Mouse (Mus musculus) lung, embryonic 15.5 days (tissue): ENCODE results near the gene Gm49380. TPM values are rescaled to one million over a fixed set of nuclear protein-coding genes. Genes with fewer than 3 reads are reported as not detected.

ENCODE experiments used
- ATAC-seq: fragments of 200-750 bp; cut with Nextera tagmentation; 2 replicates; pipeline ENCODE4 v1.8.0; 2017; ENCODE audit warnings: moderate number of reproducible peaks, borderline replicate concordance; ENCODE audit not compliant: low FRiP score, low TSS enrichment; ENCODE audit errors: extremely low read depth
- H3K27ac ChIP-seq: fragments of 300-500 bp; sonication (generic); 2 replicates; pipeline ENCODE4 v1.5.1; 2015; ENCODE audit warnings: moderate library complexity, mild to moderate bottlenecking, inconsistent platforms
- H3K27me3 ChIP-seq: fragments of 300-500 bp; sonication (generic); 2 replicates; pipeline ENCODE4 v1.6.1; 2015; ENCODE audit warnings: inconsistent platforms
- H3K36me3 ChIP-seq: fragments of 300-500 bp; sonication (generic); 2 replicates; pipeline ENCODE4 v1.6.1; 2015; ENCODE audit warnings: inconsistent platforms
- H3K4me1 ChIP-seq: fragments of 300-500 bp; sonication (generic); 2 replicates; pipeline ENCODE4 v1.6.1; 2015; ENCODE audit warnings: inconsistent platforms
- H3K4me2 ChIP-seq: fragments of 300-500 bp; sonication (generic); 2 replicates; pipeline ENCODE4 v1.6.1; 2015; ENCODE audit warnings: inconsistent platforms, mild to moderate bottlenecking, moderate library complexity
- H3K4me3 ChIP-seq: fragments of 300-500 bp; sonication (generic); 2 replicates; pipeline ENCODE4 v1.5.1; 2015; ENCODE audit warnings: mild to moderate bottlenecking, inconsistent platforms
- H3K9ac ChIP-seq: fragments of 300-500 bp; sonication (generic); 2 replicates; pipeline ENCODE4 v1.6.1; 2015; ENCODE audit warnings: inconsistent platforms
- H3K9me3 ChIP-seq: fragments of 300-500 bp; sonication (generic); 2 replicates; pipeline ENCODE4 v1.6.1; 2016; ENCODE audit warnings: inconsistent platforms
- WGBS: fragments of 180-500 bp; shearing (Covaris S2); methylation state at CpG from one replicate; pipeline ENCODE4 v1.1.7; 2015; 5-methylcytosine and 5-hydroxymethylcytosine counted together
- polyA plus RNA-seq: library from polyadenylated mRNA; unstranded; fragments of >200 nt; fragmentation: Nextera tagmentation; extraction: Ambion mirVana; gene quantifications from 2 replicates; pipeline ENCODE4 v1.2.1, GENCODE M21; 2015

The Gm49380 gene
- polyA plus RNA-seq, 1 experiment from 2014 or later: 0.17 TPM

- Histone ChIP-seq H3K9ac (no peak overlapping the region), H3K4me3 (no peak overlapping the region), H3K36me3 (no peaks in the 10 kb centered on the region), H3K27me3 (peaks cover 11% of the 10 kb centered on the region), H3K9me3 (no peaks in the 10 kb centered on the region), H3K27ac (no peak overlapping the region), H3K4me1 (peaks cover 25% of the 10 kb centered on the region), H3K4me2 (no peak overlapping the region)
- ATAC-seq: no peak
- 25% methylated on average over 8 of the region's 8 CpGs for WGBS
Observed at GRCm38 (mm10) chr9:44070844-44071231, 42.5 kb downstream of the Gm49380 start.

GRCm38 (mm10) chr9:44070113-44070843, 43.0 kb downstream of the Gm49380 start:
- H3K4me2 ChIP-seq: no peak overlapping the region
- 51% methylated on average over 14 of the region's 14 CpGs for WGBS

DNA sequence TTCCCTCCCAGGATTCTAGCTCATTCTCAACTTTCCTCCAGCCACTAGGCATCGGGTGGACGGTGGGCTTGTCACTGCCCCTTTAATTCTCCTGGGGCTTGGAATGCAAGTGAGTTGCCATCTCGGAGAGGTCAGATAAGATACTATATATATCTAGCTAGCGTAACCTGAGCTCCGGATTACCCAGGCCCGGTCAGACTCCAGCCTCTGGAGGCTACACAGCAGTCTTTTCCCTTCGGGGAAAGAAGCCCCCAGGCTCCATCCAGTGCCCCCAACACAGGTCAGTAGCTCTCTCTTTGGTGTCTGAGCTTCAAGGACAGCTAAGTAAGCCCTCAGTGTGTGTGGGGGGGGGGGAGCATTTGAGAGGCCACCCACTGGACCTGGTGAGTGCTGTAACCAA, 44.0 kb downstream of the Gm49380 start:
- 13% methylated on average over 7 of the region's 7 CpGs for WGBS
- H3K4me3 ChIP-seq: no peak overlapping the region
- no peak overlapping the region for H3K9ac ChIP-seq
- peaks cover 25% of the 10 kb centered on the region for H3K4me1 ChIP-seq
- H3K4me2 ChIP-seq: no peak overlapping the region
- no peaks in the 10 kb centered on the region for H3K9me3 ChIP-seq
- H3K27ac ChIP-seq: no peak overlapping the region
- H3K27me3 ChIP-seq: peaks cover 11% of the 10 kb centered on the region; the same call in 1 of the 2 replicates
- ATAC-seq: no peak
- H3K36me3 ChIP-seq: no peaks in the 10 kb centered on the region

More at GRCm38 (mm10) chr9:44070113-44070843, 43.0 kb downstream of the Gm49380 start:
- H3K4me1 ChIP-seq: peaks cover 25% of the 10 kb centered on the region
- H3K9ac ChIP-seq: no peak overlapping the region
- peaks cover 11% of the 10 kb centered on the region for H3K27me3 ChIP-seq
- no peak for ATAC-seq
- no peaks in the 10 kb centered on the region for H3K9me3 ChIP-seq
- H3K36me3 ChIP-seq: no peaks in the 10 kb centered on the region
- no peak overlapping the region for H3K27ac ChIP-seq
- no peak overlapping the region for H3K4me3 ChIP-seq

DNA sequence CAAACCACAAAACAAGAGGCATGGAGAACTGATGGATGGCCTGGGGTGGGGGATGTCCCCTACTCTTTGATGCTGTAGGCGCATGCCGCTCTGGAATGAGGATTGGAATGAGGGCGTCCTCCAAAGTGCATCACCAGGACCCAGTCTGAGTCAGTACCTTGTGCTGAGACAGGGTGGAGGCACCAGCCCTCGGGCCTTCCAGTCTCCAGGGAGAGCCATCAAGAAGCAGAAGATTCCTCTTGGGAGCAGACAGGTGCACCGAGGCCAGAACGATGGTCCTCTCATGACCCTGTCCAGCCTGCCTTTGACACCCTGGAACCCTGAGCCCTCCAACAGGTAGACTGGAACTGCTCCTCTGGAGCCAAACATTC, 45.4 kb downstream of the Gm49380 start:
- no peak overlapping the region for H3K27ac ChIP-seq
- ATAC-seq: no peak
- peaks cover 25% of the 10 kb centered on the region for H3K4me1 ChIP-seq
- H3K4me2 ChIP-seq: no peak overlapping the region
- no peaks in the 10 kb centered on the region for H3K9me3 ChIP-seq
- 73% methylated on average over 6 of the region's 6 CpGs for WGBS
- no peaks in the 10 kb centered on the region for H3K36me3 ChIP-seq
- no peak overlapping the region for H3K9ac ChIP-seq
- H3K4me3 ChIP-seq: no peak overlapping the region
- peaks cover 12% of the 10 kb centered on the region; the same call in 1 of the 2 replicates for H3K27me3 ChIP-seq

- ATAC-seq: peak; percentile 58; the same call in 1 of the 2 replicates
- H3K27me3 ChIP-seq: peaks cover 14% of the 10 kb centered on the region; the same call in 1 of the 2 replicates
Observed at GRCm38 (mm10) chr9:44067241-44067959, 45.9 kb downstream of the Gm49380 start.

GRCm38 (mm10) chr9:44066785-44067225, 46.5 kb downstream of the Gm49380 start, which contains the start of gene Usp2:
TSS of gene Usp2 (plus strand) at chr9:44067021.
- H3K9ac ChIP-seq: peak within 1 kb of the TSS; percentile 55
- ATAC-seq: peak; percentile 96
- peak within 1 kb of the TSS; percentile 96 for H3K4me2 ChIP-seq

More at GRCm38 (mm10) chr9:44067241-44067959, 45.9 kb downstream of the Gm49380 start:
- Histone ChIP-seq H3K9me3 (no peaks in the 10 kb centered on the region), H3K9ac (peak overlapping the region; percentile 55), H3K27ac (no peak overlapping the region), H3K4me1 (peaks cover 22% of the 10 kb centered on the region), H3K36me3 (no peaks in the 10 kb centered on the region), H3K4me2 (peak overlapping the region; percentile 96), H3K4me3 (peak overlapping the region; percentile 48)
- WGBS: 6% methylated on average over 15 of the region's 15 CpGs

DNA sequence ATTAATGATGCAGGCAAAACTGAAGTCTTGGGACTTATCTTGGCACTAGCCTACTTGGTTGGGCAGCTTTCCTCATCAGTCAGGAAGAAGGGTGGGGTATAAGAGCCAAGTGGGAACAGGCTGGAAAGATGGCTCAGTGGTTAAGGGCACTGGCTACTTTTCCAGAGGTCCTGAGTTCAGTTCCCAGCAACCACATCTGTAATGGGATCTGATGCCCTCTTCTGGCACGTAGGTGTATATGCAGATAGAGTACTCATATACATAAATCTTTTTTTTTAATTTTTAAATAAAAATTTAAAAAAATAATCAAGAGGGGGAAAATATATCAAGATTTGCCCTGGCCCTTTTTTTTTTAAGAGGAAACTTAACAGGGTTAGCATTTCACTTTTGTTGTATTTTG, 48.1 kb downstream of the Gm49380 start:
- no peak for ATAC-seq
- peaks cover 7% of the 10 kb centered on the region for H3K4me1 ChIP-seq
- H3K27ac ChIP-seq: no peak overlapping the region
- no peaks in the 10 kb centered on the region for H3K9me3 ChIP-seq
- no peak overlapping the region for H3K4me2 ChIP-seq
- H3K36me3 ChIP-seq: no peaks in the 10 kb centered on the region
- WGBS: 21% methylated on average over 1 of the region's 1 CpGs
- no peak overlapping the region for H3K9ac ChIP-seq
- H3K27me3 ChIP-seq: peaks cover 4% of the 10 kb centered on the region; the same call in 1 of the 2 replicates
- H3K4me3 ChIP-seq: no peak overlapping the region

More at GRCm38 (mm10) chr9:44066785-44067225, 46.5 kb downstream of the Gm49380 start, which contains the start of gene Usp2:
- Histone ChIP-seq H3K4me3 (peak within 1 kb of the TSS; percentile 48), H3K4me1 (peaks cover 18% of the 10 kb centered on the region), H3K36me3 (no peaks in the 10 kb centered on the region), H3K9me3 (no peaks in the 10 kb centered on the region), H3K27ac (no peak within 1 kb of the TSS), H3K27me3 (peaks cover 14% of the 10 kb centered on the region; the same call in 1 of the 2 replicates)
- under 1% methylated on average over 38 of the region's 38 CpGs for WGBS

DNA sequence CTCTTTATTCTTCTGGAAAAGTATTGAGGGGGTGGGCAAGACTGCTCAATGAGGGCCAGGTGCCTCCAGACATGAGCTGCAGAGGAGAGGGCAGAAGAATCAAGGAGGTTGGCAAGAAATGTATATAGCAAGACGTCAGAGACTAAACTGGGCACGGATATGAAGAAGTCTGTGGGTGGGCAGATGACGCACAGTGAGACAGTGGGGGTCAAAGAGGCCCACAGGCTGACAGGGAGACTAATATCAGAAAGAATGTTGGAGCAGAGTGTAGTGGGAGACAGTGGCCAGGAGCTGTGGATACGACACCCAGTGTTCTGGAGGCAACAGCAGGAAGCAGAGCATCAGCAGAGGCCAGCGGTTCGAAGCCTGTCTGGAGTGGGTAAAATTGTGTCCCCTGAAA, 54.7 kb downstream of the Gm49380 start:
- no peaks in the 10 kb centered on the region for H3K4me1 ChIP-seq
- 68% methylated on average over 6 of the region's 6 CpGs for WGBS
- no peak overlapping the region for H3K27ac ChIP-seq
- no peak for ATAC-seq
- no peaks in the 10 kb centered on the region for H3K36me3 ChIP-seq
- H3K4me3 ChIP-seq: no peak overlapping the region
- no peak overlapping the region for H3K4me2 ChIP-seq
- H3K27me3 ChIP-seq: peaks cover 3% of the 10 kb centered on the region; the same call in 1 of the 2 replicates
- H3K9me3 ChIP-seq: no peaks in the 10 kb centered on the region
- H3K9ac ChIP-seq: no peak overlapping the region

DNA sequence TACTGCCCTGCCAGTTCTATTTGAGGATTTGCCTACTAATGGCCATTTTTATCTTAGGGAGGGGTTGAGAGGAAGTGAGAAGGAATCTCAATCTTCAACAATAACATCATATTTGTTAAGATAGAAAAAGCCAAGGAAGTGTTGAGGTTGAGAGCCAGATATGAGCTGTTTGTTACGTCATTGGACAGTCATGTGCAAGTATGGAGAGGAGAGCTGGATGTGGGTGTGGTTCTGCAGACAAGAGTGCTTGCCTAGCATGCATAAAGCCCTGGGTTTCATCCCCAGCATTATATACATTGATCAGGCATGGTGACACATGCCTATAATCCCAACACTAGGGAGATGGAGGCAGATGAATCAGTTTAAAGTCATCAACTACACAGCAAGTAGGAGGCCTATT, 59.4 kb downstream of the Gm49380 start:
- Histone ChIP-seq H3K4me2 (no peak overlapping the region), H3K4me3 (no peak overlapping the region), H3K36me3 (no peaks in the 10 kb centered on the region), H3K27me3 (no peaks in the 10 kb centered on the region), H3K9ac (no peak overlapping the region), H3K27ac (no peak overlapping the region), H3K9me3 (no peaks in the 10 kb centered on the region), H3K4me1 (no peaks in the 10 kb centered on the region)
- no peak for ATAC-seq
- WGBS: 44% methylated on average over 1 of the region's 1 CpGs

GRCm38 (mm10) chr9:44052855-44053254, 60.4 kb downstream of the Gm49380 start:
- no peaks in the 10 kb centered on the region for H3K9me3 ChIP-seq
- no peak for ATAC-seq
- no peak overlapping the region for H3K27ac ChIP-seq
- no peak overlapping the region for H3K4me3 ChIP-seq
- H3K9ac ChIP-seq: no peak overlapping the region
- no peaks in the 10 kb centered on the region for H3K36me3 ChIP-seq
- WGBS: 55% methylated on average over 3 of the region's 3 CpGs
- H3K27me3 ChIP-seq: no peaks in the 10 kb centered on the region; the same call in 1 of the 2 replicates
- H3K4me1 ChIP-seq: no peaks in the 10 kb centered on the region
- H3K4me2 ChIP-seq: no peak overlapping the region

GRCm38 (mm10) chr9:44049381-44050165, 63.7 kb downstream of the Gm49380 start:
- Histone ChIP-seq H3K27ac (no peak overlapping the region), H3K4me3 (no peak overlapping the region), H3K36me3 (no peaks in the 10 kb centered on the region), H3K9ac (no peak overlapping the region), H3K9me3 (no peaks in the 10 kb centered on the region), H3K4me2 (no peak overlapping the region), H3K27me3 (peaks cover 13% of the 10 kb centered on the region), H3K4me1 (no peaks in the 10 kb centered on the region)
- WGBS: 79% methylated on average over 8 of the region's 8 CpGs
- no peak for ATAC-seq
